ENCODE assay signal across 12 mouse cellular contexts in genomic region chr11:78555623-78556022, GRCm38 (mm10). TPM values are rescaled to one million over a fixed set of nuclear protein-coding genes. Genes with fewer than 3 reads are reported as not detected.
DNase-seq lines count a peak whose midpoint lies in the region; ATAC-seq and TF ChIP-seq lines count a peak whose summit lies in the region.
"Had no signal": no experiment of that assay in that cellular context is flagged by ENCODE, and none has a peak within 500 bp of the region (broad histone marks: within the 10 kb centered on the region; RNA-seq: fewer than 3 reads in every experiment).

No protein-coding gene starts in this region.

- 0 out of 2 replicates have a peak, but pooled peaks cover 3% of the 10 kb centered on the region for H3K4me1 ChIP-seq in forebrain, embryonic 11.5 days (replicated peaks; ENCODE audit: control insufficient read depth, insufficient read depth, low read length)
- peaks cover 22% of the 10 kb centered on the region for H3K4me1 ChIP-seq in forebrain, embryonic 10.5 days
- peaks cover 5% of the 10 kb centered on the region for H3K4me1 ChIP-seq in testis, adult 2 months (ENCODE audit: control insufficient read depth, insufficient read depth, low read length)
- H3K4me1 ChIP-seq in liver, embryonic 14.5 days (replicated peaks; ENCODE audit: control insufficient read depth in 2 of 2, insufficient read depth in 2 of 2, low read length in 1 of 2): peaks cover 3 to 22% of the 10 kb centered on the region in 2 experiments

- H3K27ac ChIP-seq in forebrain, embryonic 11.5 days (ENCODE audit: low read depth, low read length): no peak overlapping the region
- no peak overlapping the region for H3K27ac ChIP-seq in forebrain, embryonic 10.5 days
- peak overlapping the region; percentile 72; the same call in 1 of the 2 replicates for H3K27ac ChIP-seq in testis, adult 2 months (ENCODE audit: control insufficient read depth, insufficient read depth, low read depth, low read length)
- H3K27ac ChIP-seq in liver, embryonic 14.5 days: peak overlapping the region; percentile 12; the same call in 1 of the 2 replicates
- H3K27ac ChIP-seq: left cerebral cortex, adult 2 months had no signal

- no peak for ATAC-seq in forebrain, embryonic 11.5 days (replicated peaks; ENCODE audit: low FRiP score)
- no peak for ATAC-seq in liver, embryonic 14.5 days (ENCODE audit: insufficient read depth)
- ATAC-seq: inflammation-experienced regulatory T-cells, adult 6 months had no signal

- no peak overlapping the region for H3K9ac ChIP-seq in forebrain, embryonic 11.5 days (ENCODE audit: low read length)
- no peak overlapping the region for H3K9ac ChIP-seq in liver, embryonic 14.5 days (replicated peaks)
- H3K9ac ChIP-seq: lung, embryonic 14.5 days had no signal

- TF ChIP-seq POLR2A in testis, adult 2 months (IDR thresholded peaks at IDR 0.05; ENCODE audit: control insufficient read depth, low read depth, low read length): no peak

- H3K4me3 ChIP-seq in forebrain, embryonic 11.5 days (ENCODE audit: low read depth, low read length): no peak overlapping the region
- no peak overlapping the region for H3K4me3 ChIP-seq in forebrain, embryonic 10.5 days
- no peak overlapping the region for H3K4me3 ChIP-seq in testis, adult 2 months (ENCODE audit: control insufficient read depth, low read depth, low read length)
- H3K4me3 ChIP-seq in liver, embryonic 14.5 days (ENCODE audit: insufficient read depth in 1 of 2, low read depth in 2 of 2, low read length in 2 of 2): no peak overlapping the region
- H3K4me3 ChIP-seq: left cerebral cortex, adult 2 months had no signal

- DNase-seq in forebrain, embryonic 11.5 days (ENCODE audit: low spot score): peak; percentile 22
- no peak for DNase-seq in forebrain, embryonic 10.5 days (ENCODE audit: extremely low spot score, low spot score)
- DNase-seq in testis, postnatal 10 days (ENCODE audit: low spot score): no peak
- no peak for DNase-seq in liver, embryonic 14.5 days (ENCODE audit: low read depth in 3 of 3, low spot score in 3 of 3)
- no peak for DNase-seq in layer of hippocampus, adult 11-12 months (ENCODE audit: low spot score)
- no peak for DNase-seq in urinary bladder, postnatal 14 days (ENCODE audit: low spot score)
- DNase-seq in left cerebral cortex, postnatal 36 days (ENCODE audit: low spot score in 2 of 2): no peak
- DNase-seq: cerebellum, adult 9-10 months; lung, embryonic 14.5 days had no signal

- no peaks in the 10 kb centered on the region for H3K36me3 ChIP-seq in forebrain, embryonic 11.5 days (ENCODE audit: control insufficient read depth, insufficient read depth, low read length)
- H3K36me3 ChIP-seq in forebrain, embryonic 10.5 days (replicated peaks): no peaks in the 10 kb centered on the region
- H3K36me3 ChIP-seq in testis, adult 2 months (ENCODE audit: control insufficient read depth, insufficient read depth, low read length): no peaks in the 10 kb centered on the region
- H3K36me3 ChIP-seq in liver, embryonic 14.5 days (replicated peaks; ENCODE audit: control insufficient read depth, insufficient read depth, low read depth): no peaks in the 10 kb centered on the region

- intact Hi-C loops in left cerebral cortex, postnatal 36 days (cut with DNase I): no loop called here

- H3K9me3 ChIP-seq in forebrain, embryonic 11.5 days (ENCODE audit: control insufficient read depth, low read length): no peaks in the 10 kb centered on the region
- H3K9me3 ChIP-seq in forebrain, embryonic 10.5 days: peaks cover 5% of the 10 kb centered on the region; the same call in 1 of the 2 replicates
- H3K9me3 ChIP-seq in liver, embryonic 14.5 days (ENCODE audit: control insufficient read depth, low read length): no peaks in the 10 kb centered on the region

- no peak for TF ChIP-seq CTCF in testis, adult 2 months (IDR thresholded peaks at IDR 0.05; ENCODE audit: control insufficient read depth, insufficient read depth, insufficient replicate concordance, low read depth, low read length)
- TF ChIP-seq CTCF in liver, embryonic 14.5 days (IDR thresholded peaks at IDR 0.05; ENCODE audit: low read depth): no peak

- no peak; the same call in 1 of the 2 replicates for TF ChIP-seq EP300 in liver, embryonic 14.5 days (IDR thresholded peaks at IDR 0.05; ENCODE audit: low read depth)

- no peak overlapping the region for H3K4me2 ChIP-seq in forebrain, embryonic 11.5 days (ENCODE audit: low read depth, low read length, severe bottlenecking)
- H3K4me2 ChIP-seq in liver, embryonic 14.5 days (ENCODE audit: low read depth): no peak overlapping the region
- H3K4me2 ChIP-seq: lung, embryonic 14.5 days had no signal

- H3K27me3 ChIP-seq in forebrain, embryonic 11.5 days (ENCODE audit: control insufficient read depth, insufficient read depth, low read length): no peaks in the 10 kb centered on the region
- H3K27me3 ChIP-seq in forebrain, embryonic 10.5 days (ENCODE audit: poor library complexity, severe bottlenecking): no peaks in the 10 kb centered on the region
- no peaks in the 10 kb centered on the region for H3K27me3 ChIP-seq in testis, adult 2 months (ENCODE audit: control insufficient read depth, insufficient read depth, low read length)
- H3K27me3 ChIP-seq in liver, embryonic 14.5 days (ENCODE audit: control insufficient read depth, insufficient read depth, low read length): no peaks in the 10 kb centered on the region

- 90% methylated on average over 3 of the region's 3 CpGs for WGBS in forebrain, embryonic 11.5 days
- 86% methylated on average over 3 of the region's 3 CpGs for WGBS in forebrain, embryonic 10.5 days
- 29% methylated on average over 3 of the region's 3 CpGs for WGBS in liver, embryonic 14.5 days (ENCODE audit: insufficient replicate concordance)

RNA-seq across cellular contexts. Expression of gene Tmem97, which starts 5.0 kb away (rescaled TPM):
- polyA plus RNA-seq in forebrain, embryonic 11.5 days (2014; fragmentation: Nextera tagmentation; extraction: Ambion mirVana): 77.6 and 87.4 TPM in 2 replicates
- polyA plus RNA-seq in forebrain, embryonic 10.5 days (2016; fragmentation: Nextera tagmentation; extraction: Ambion mirVana): 106 and 111 TPM in 2 replicates
- 491 and 534 TPM in 2 replicates for polyA plus RNA-seq in testis, adult 2 months (2012; rRNA removed)
- 34.2 and 42.3 TPM in 2 replicates for polyA plus RNA-seq in liver, embryonic 14.5 days (2012; rRNA removed)
- 99.5 and 116 TPM in 2 replicates for polyA plus RNA-seq in liver, embryonic 14.5 days (2014; fragmentation: Nextera tagmentation; extraction: Ambion mirVana)
- 10 to 100 TPM; 17.0 to 25.7 TPM for total RNA-seq in left cerebral cortex, postnatal 36 days (2021)

RNA-seq across cellular contexts. Expression of gene Ift20, which starts 19.5 kb away (rescaled TPM):
- polyA plus RNA-seq in forebrain, embryonic 11.5 days (2014; fragmentation: Nextera tagmentation; extraction: Ambion mirVana): 87.3 and 92.3 TPM in 2 replicates
- polyA plus RNA-seq in forebrain, embryonic 10.5 days (2016; fragmentation: Nextera tagmentation; extraction: Ambion mirVana): 75.9 and 78.8 TPM in 2 replicates
- 62.1 and 64.8 TPM in 2 replicates for polyA plus RNA-seq in testis, adult 2 months (2012; rRNA removed)
- 29.2 and 41.7 TPM in 2 replicates for polyA plus RNA-seq in liver, embryonic 14.5 days (2012; rRNA removed)
- 73.9 and 77.8 TPM in 2 replicates for polyA plus RNA-seq in liver, embryonic 14.5 days (2014; fragmentation: Nextera tagmentation; extraction: Ambion mirVana)
- total RNA-seq in left cerebral cortex, postnatal 36 days (2021): 10 to 100 TPM; 85.7 to 93.9 TPM

RNA-seq across cellular contexts. Expression of gene Tnfaip1, which starts 19.5 kb away (rescaled TPM):
- 85.8 and 90.1 TPM in 2 replicates for polyA plus RNA-seq in forebrain, embryonic 11.5 days (2014; fragmentation: Nextera tagmentation; extraction: Ambion mirVana)
- polyA plus RNA-seq in forebrain, embryonic 10.5 days (2016; fragmentation: Nextera tagmentation; extraction: Ambion mirVana): 96.4 and 97.2 TPM in 2 replicates
- 9.8 and 10.0 TPM in 2 replicates for polyA plus RNA-seq in testis, adult 2 months (2012; rRNA removed)
- polyA plus RNA-seq in liver, embryonic 14.5 days (2012; rRNA removed): 6.3 and 6.7 TPM in 2 replicates
- 12.6 and 13.2 TPM in 2 replicates for polyA plus RNA-seq in liver, embryonic 14.5 days (2014; fragmentation: Nextera tagmentation; extraction: Ambion mirVana)
- 10 to 100 TPM; 35.6 to 39.2 TPM for total RNA-seq in left cerebral cortex, postnatal 36 days (2021)

RNA-seq across cellular contexts. Expression of gene Poldip2, which starts 43.6 kb away (rescaled TPM):
- polyA plus RNA-seq in forebrain, embryonic 11.5 days (2014; fragmentation: Nextera tagmentation; extraction: Ambion mirVana): 144 and 155 TPM in 2 replicates
- 144 and 148 TPM in 2 replicates for polyA plus RNA-seq in forebrain, embryonic 10.5 days (2016; fragmentation: Nextera tagmentation; extraction: Ambion mirVana)
- polyA plus RNA-seq in testis, adult 2 months (2012; rRNA removed): 111 and 129 TPM in 2 replicates
- polyA plus RNA-seq in liver, embryonic 14.5 days (2012; rRNA removed): 24.1 and 28.2 TPM in 2 replicates
- polyA plus RNA-seq in liver, embryonic 14.5 days (2014; fragmentation: Nextera tagmentation; extraction: Ambion mirVana): 55.6 and 57.2 TPM in 2 replicates
- 100 to 1,000 TPM; 116 to 117 TPM for total RNA-seq in left cerebral cortex, postnatal 36 days (2021)

RNA-seq across cellular contexts. Expression of gene Tmem199, which starts 43.7 kb away (rescaled TPM):
- polyA plus RNA-seq in forebrain, embryonic 11.5 days (2014; fragmentation: Nextera tagmentation; extraction: Ambion mirVana): 77.1 and 77.2 TPM in 2 replicates
- 76.7 and 78.5 TPM in 2 replicates for polyA plus RNA-seq in forebrain, embryonic 10.5 days (2016; fragmentation: Nextera tagmentation; extraction: Ambion mirVana)
- 16.0 and 19.2 TPM in 2 replicates for polyA plus RNA-seq in testis, adult 2 months (2012; rRNA removed)
- polyA plus RNA-seq in liver, embryonic 14.5 days (2012; rRNA removed): 10.6 and 14.5 TPM in 2 replicates
- 20.6 and 22.1 TPM in 2 replicates for polyA plus RNA-seq in liver, embryonic 14.5 days (2014; fragmentation: Nextera tagmentation; extraction: Ambion mirVana)
- 10 to 100 TPM; 38.0 to 44.6 TPM for total RNA-seq in left cerebral cortex, postnatal 36 days (2021)

Comparison
In these comparisons a context has a peak if more than half of its experiments do, and no peak if none do; other contexts are left out.
1. H3K27ac ChIP-seq: peak in testis, adult 2 months (single experiment) and liver, embryonic 14.5 days (single experiment); none in forebrain, embryonic 11.5 days (single experiment) and forebrain, embryonic 10.5 days (single experiment).